In genomic region chr2:18992512-18993510, GRCm38 (mm10) we compare ENCODE assay signal across 14 mouse cellular contexts. TPM values are rescaled to one million over a fixed set of nuclear protein-coding genes. Genes with fewer than 3 reads are reported as not detected.
A peak's percentile ranks its signal among the peaks of the same experiment; 100 is the strongest.
DNase-seq lines count a peak whose midpoint lies in the region; ATAC-seq lines count a peak whose summit lies in the region.
"Had no signal": no experiment of that assay in that cellular context is flagged by ENCODE, and none has a peak within 500 bp of the region (broad histone marks: within the 10 kb centered on the region; RNA-seq: fewer than 3 reads in every experiment).

No protein-coding gene starts in this region.

- no peaks in the 10 kb centered on the region for H3K27me3 ChIP-seq in liver, embryonic 12.5 days (replicated peaks)
- no peaks in the 10 kb centered on the region for H3K27me3 ChIP-seq in forebrain, embryonic 16.5 days (replicated peaks; ENCODE audit: control insufficient read depth, insufficient read depth, low read length)
- H3K27me3 ChIP-seq: embryonic facial prominence, embryonic 15.5 days; neural tube, embryonic 12.5 days had no signal

- WGBS in liver, embryonic 12.5 days (ENCODE audit: insufficient replicate concordance): 23% methylated on average over 7 of the region's 7 CpGs
- 88% methylated on average over 7 of the region's 7 CpGs for WGBS in forebrain, embryonic 16.5 days

- peaks cover 64% of the 10 kb centered on the region for H3K4me1 ChIP-seq in liver, embryonic 12.5 days
- H3K4me1 ChIP-seq in forebrain, embryonic 16.5 days (replicated peaks; ENCODE audit: control insufficient read depth, insufficient read depth, low read length): peaks cover 11% of the 10 kb centered on the region

- peak overlapping the region; percentile 70 for H3K27ac ChIP-seq in liver, embryonic 12.5 days
- no peak overlapping the region for H3K27ac ChIP-seq in forebrain, embryonic 16.5 days (ENCODE audit: low read length)
- H3K27ac ChIP-seq: embryonic facial prominence, embryonic 15.5 days; neural tube, embryonic 12.5 days had no signal

- H3K4me3 ChIP-seq in liver, embryonic 12.5 days: peak overlapping the region; percentile 4; the same call in 1 of the 2 replicates
- no peak overlapping the region for H3K4me3 ChIP-seq in forebrain, embryonic 16.5 days (replicated peaks; ENCODE audit: low read length)
- H3K4me3 ChIP-seq: embryonic facial prominence, embryonic 15.5 days; neural tube, embryonic 12.5 days had no signal

- peak; percentile 90 for ATAC-seq in liver, embryonic 12.5 days
- no peak for ATAC-seq in forebrain, embryonic 16.5 days

- H3K9ac ChIP-seq in liver, embryonic 12.5 days: peak overlapping the region; percentile 40
- H3K9ac ChIP-seq in forebrain, embryonic 16.5 days (replicated peaks; ENCODE audit: low read depth, low read length): no peak overlapping the region
- H3K9ac ChIP-seq: embryonic facial prominence, embryonic 15.5 days; neural tube, embryonic 12.5 days had no signal

- peak; percentile 46 for DNase-seq in spleen, adult 12 weeks (ENCODE audit: low spot score)
- DNase-seq in spleen, postnatal 14 days (ENCODE audit: low spot score in 2 of 2): no peak
- peak; percentile 75 for DNase-seq in c-Kit-positive CD71-positive TER-119-positive erythroid progenitor cells, embryonic 14.5 days (ENCODE audit: low spot score)
- DNase-seq in gastrocnemius, postnatal 4 days (ENCODE audit: low spot score in 2 of 2): no peak
- no peak for DNase-seq in T-cell, adult 2 months (ENCODE audit: low spot score)
- DNase-seq: cerebellum, adult 2 months; gastrocnemius, postnatal 36 days; lung, postnatal 4 days; right cerebral cortex, postnatal 25 days; thymus, postnatal 4 days had no signal

- H3K9me3 ChIP-seq in liver, embryonic 12.5 days (replicated peaks): peaks cover 4% of the 10 kb centered on the region; the same call in 1 of the 2 replicates
- peaks cover 2% of the 10 kb centered on the region; the same call in 1 of the 2 replicates for H3K9me3 ChIP-seq in forebrain, embryonic 16.5 days (ENCODE audit: control insufficient read depth, low read length)
- H3K9me3 ChIP-seq: embryonic facial prominence, embryonic 15.5 days; neural tube, embryonic 12.5 days had no signal

- H3K36me3 ChIP-seq in liver, embryonic 12.5 days: 0 out of 2 replicates have a peak, but pooled peaks cover 4% of the 10 kb centered on the region
- H3K36me3 ChIP-seq in forebrain, embryonic 16.5 days (ENCODE audit: control insufficient read depth, insufficient read depth): no peaks in the 10 kb centered on the region
- H3K36me3 ChIP-seq: embryonic facial prominence, embryonic 15.5 days; neural tube, embryonic 12.5 days had no signal

- H3K4me2 ChIP-seq in liver, embryonic 12.5 days: peak overlapping the region; percentile 48
- no peak overlapping the region for H3K4me2 ChIP-seq in forebrain, embryonic 16.5 days (ENCODE audit: low read length)
- H3K4me2 ChIP-seq: embryonic facial prominence, embryonic 15.5 days; neural tube, embryonic 12.5 days had no signal

RNA-seq across cellular contexts. Expression of gene Pip4k2a, which starts 5.1 kb away (rescaled TPM):
- 26.2 and 26.4 TPM in 2 replicates for polyA plus RNA-seq in liver, embryonic 12.5 days (2016; fragmentation: Nextera tagmentation; extraction: Ambion mirVana)
- 10 to 100 TPM; 22.4 to 25.2 TPM for total RNA-seq in gastrocnemius, postnatal 4 days (2021)
- 10.9 and 11.2 TPM in 2 replicates for polyA plus RNA-seq in forebrain, embryonic 16.5 days (2015; fragmentation: Nextera tagmentation; extraction: Ambion mirVana)

RNA-seq across cellular contexts. Expression of gene 4930426L09Rik, which starts 5.3 kb away (rescaled TPM):
- 0.29 and 0.30 TPM in 2 replicates for polyA plus RNA-seq in liver, embryonic 12.5 days (2016; fragmentation: Nextera tagmentation; extraction: Ambion mirVana)
- total RNA-seq in gastrocnemius, postnatal 4 days (2021): under 1 TPM; 0.23 to 0.49 TPM
- polyA plus RNA-seq in forebrain, embryonic 16.5 days (2015; fragmentation: Nextera tagmentation; extraction: Ambion mirVana): 0.50 and 0.57 TPM in 2 replicates
- total RNA-seq: gastrocnemius, postnatal 36 days had no signal

Comparison
In these comparisons a context has a peak if more than half of its experiments do, and no peak if none do; other contexts are left out.
1. DNase-seq: peak in spleen, adult 12 weeks (single experiment) and c-Kit-positive CD71-positive TER-119-positive erythroid progenitor cells, embryonic 14.5 days (single experiment); none in spleen, postnatal 14 days (0 of 2), gastrocnemius, postnatal 4 days (0 of 2) and T-cell, adult 2 months (single experiment).